Mouse (Mus musculus) forebrain, embryonic 11.5 days (tissue): ENCODE results near the gene Folr2. TPM values are rescaled to one million over a fixed set of nuclear protein-coding genes. Genes with fewer than 3 reads are reported as not detected.

Experiments
- ATAC-seq: fragments of 200-750 bp; cut with Nextera tagmentation; replicated peaks from 2 replicates; pipeline ENCODE4 v1.8.0; 2017; ENCODE audit warnings: moderate TSS enrichment; ENCODE audit not compliant: low FRiP score
- DNase-seq: peaks from one replicate; pipeline ENCODE4 v3.0.0-alpha.2; 2017; ENCODE audit warnings: low spot score
- H3K27ac ChIP-seq: fragments of 300-500 bp; sonication (generic); 2 replicates; pipeline ENCODE4 v1.5.1; 2014; ENCODE audit warnings: low read depth, low read length
- H3K27me3 ChIP-seq: fragments of 300-500 bp; sonication (generic); 2 replicates; pipeline ENCODE4 v1.6.1; 2014; ENCODE audit warnings: mild to moderate bottlenecking, low read length, mixed read lengths; ENCODE audit not compliant: control insufficient read depth, insufficient read depth
- H3K36me3 ChIP-seq: fragments of 300-500 bp; sonication (generic); 2 replicates; pipeline ENCODE4 v1.6.1; 2014; ENCODE audit warnings: mild to moderate bottlenecking, low read length, moderate library complexity, mixed read lengths; ENCODE audit not compliant: control insufficient read depth, insufficient read depth
- H3K4me1 ChIP-seq: fragments of 300-500 bp; sonication (generic); replicated peaks from 2 replicates; pipeline ENCODE4 v1.6.1; 2014; ENCODE audit warnings: low read length, mixed read lengths; ENCODE audit not compliant: control insufficient read depth, insufficient read depth
- H3K4me2 ChIP-seq: fragments of 300-500 bp; sonication (generic); 2 replicates; pipeline ENCODE4 v1.6.1; 2014; ENCODE audit warnings: low read depth, mild to moderate bottlenecking, low read length, moderate library complexity, mixed read lengths; ENCODE audit not compliant: severe bottlenecking
- H3K4me3 ChIP-seq: fragments of 300-500 bp; sonication (generic); 2 replicates; pipeline ENCODE4 v1.5.1; 2014; ENCODE audit warnings: low read depth, low read length
- H3K9ac ChIP-seq: fragments of 300-500 bp; sonication (generic); 2 replicates; pipeline ENCODE4 v1.6.1; 2014; ENCODE audit warnings: low read length
- H3K9me3 ChIP-seq: fragments of 300-500 bp; sonication (generic); 2 replicates; pipeline ENCODE4 v1.6.1; 2016; ENCODE audit warnings: low read length, mixed read lengths; ENCODE audit not compliant: control insufficient read depth
- WGBS: fragments of 180-500 bp; shearing (Covaris S2); extraction: QIAGEN DNeasy Blood & Tissue Kit; methylation state at CpG from one replicate; pipeline ENCODE4 v1.1.7; 2014; 5-methylcytosine and 5-hydroxymethylcytosine counted together
- polyA plus RNA-seq: library from polyadenylated mRNA; unstranded; fragments of >200 nt; fragmentation: Nextera tagmentation; extraction: Ambion mirVana; gene quantifications from 2 replicates; pipeline ENCODE4 v1.2.1, GENCODE M21; 2014

Gene Folr2
- 0.94 and 1.1 TPM in 2 replicates for polyA plus RNA-seq

- Histone ChIP-seq H3K27me3 (no peaks in the 10 kb centered on the region), H3K4me1 (no peaks in the 10 kb centered on the region), H3K36me3 (no peaks in the 10 kb centered on the region), H3K4me2 (no peak within 1 kb of the TSS), H3K27ac (no peak within 1 kb of the TSS), H3K9ac (no peak within 1 kb of the TSS), H3K4me3 (no peak within 1 kb of the TSS), H3K9me3 (no peaks in the 10 kb centered on the region)
- 93% methylated on average over 4 of the region's 4 CpGs for WGBS
- ATAC-seq (no peak), DNase-seq (no peak)
These were observed at the start of gene Folr2 for GRCm38 (mm10) chr7:101857094-101857493. Folr2 (minus strand) TSS chr7:101857194.

GRCm38 (mm10) chr7:101906696-101907095, 49.7 kb upstream of the Folr2 start:
- DNase-seq (no peak), ATAC-seq (no peak)
- Histone ChIP-seq H3K4me2 (peak overlapping the region; percentile 46), H3K27ac (no peak overlapping the region), H3K27me3 (no peaks in the 10 kb centered on the region), H3K4me1 (peaks cover 8% of the 10 kb centered on the region), H3K4me3 (peak overlapping the region; percentile 82), H3K36me3 (no peaks in the 10 kb centered on the region; the same call in 1 of the 2 replicates), H3K9ac (peak overlapping the region; percentile 88), H3K9me3 (no peaks in the 10 kb centered on the region; the same call in 1 of the 2 replicates)
- WGBS, result 80% methylated on average over 8 of the region's 8 CpGs

- H3K4me3 ChIP-seq, result peak within 1 kb of the TSS; percentile 82
- WGBS, result 23% methylated on average over 11 of the region's 11 CpGs
These were observed 49.3 kb upstream of the Folr2 start, which contains the start of gene Tomt for GRCm38 (mm10) chr7:101906287-101906681. Tomt (minus strand) TSS chr7:101906359.

GRCm38 (mm10) chr7:101905561-101906286, 48.7 kb upstream of the Folr2 start, which contains the start of gene Lamtor1:
Lamtor1 (plus strand) TSS chr7:101905904.
- Histone ChIP-seq H3K4me1 (peaks cover 8% of the 10 kb centered on the region), H3K27ac (peak within 1 kb of the TSS; percentile 86), H3K36me3 (no peaks in the 10 kb centered on the region; the same call in 1 of the 2 replicates), H3K4me2 (peak within 1 kb of the TSS; percentile 73), H3K27me3 (no peaks in the 10 kb centered on the region), H3K9ac (peak within 1 kb of the TSS; percentile 88), H3K4me3 (peak within 1 kb of the TSS; percentile 82), H3K9me3 (no peaks in the 10 kb centered on the region; the same call in 1 of the 2 replicates)
- ATAC-seq (peak; percentile 99), DNase-seq (peak; percentile 100)
- WGBS, result 1% methylated on average over 60 of the region's 61 CpGs

More at GRCm38 (mm10) chr7:101906287-101906681, 49.3 kb upstream of the Folr2 start, which contains the start of gene Tomt:
- Histone ChIP-seq H3K36me3 (no peaks in the 10 kb centered on the region; the same call in 1 of the 2 replicates), H3K9me3 (no peaks in the 10 kb centered on the region; the same call in 1 of the 2 replicates), H3K4me2 (peak within 1 kb of the TSS; percentile 73), H3K4me1 (peaks cover 8% of the 10 kb centered on the region), H3K9ac (peak within 1 kb of the TSS; percentile 88), H3K27ac (peak within 1 kb of the TSS; percentile 86), H3K27me3 (no peaks in the 10 kb centered on the region)
- no peak for DNase-seq
- ATAC-seq, result no peak

GRCm38 (mm10) chr7:101902846-101903245, 45.9 kb upstream of the Folr2 start:
- DNase-seq (no peak), ATAC-seq (no peak)
- H3K4me1 ChIP-seq, result peaks cover 8% of the 10 kb centered on the region
- H3K27me3 ChIP-seq, result no peaks in the 10 kb centered on the region
- H3K9ac ChIP-seq, result no peak overlapping the region
- H3K36me3 ChIP-seq, result no peaks in the 10 kb centered on the region; the same call in 1 of the 2 replicates
- no peaks in the 10 kb centered on the region; the same call in 1 of the 2 replicates for H3K9me3 ChIP-seq
- H3K4me3 ChIP-seq, result no peak overlapping the region
- H3K27ac ChIP-seq, result no peak overlapping the region
- no peak overlapping the region for H3K4me2 ChIP-seq

- H3K9me3 ChIP-seq, result no peaks in the 10 kb centered on the region; the same call in 1 of the 2 replicates
- ATAC-seq (no peak), DNase-seq (no peak)
- no peaks in the 10 kb centered on the region for H3K27me3 ChIP-seq
- H3K4me1 ChIP-seq, result peaks cover 7% of the 10 kb centered on the region
- H3K36me3 ChIP-seq, result no peaks in the 10 kb centered on the region; the same call in 1 of the 2 replicates
- no peak overlapping the region for H3K9ac ChIP-seq
- H3K4me3 ChIP-seq, result no peak overlapping the region
- 91% methylated on average over 10 of the region's 10 CpGs for WGBS
- H3K27ac ChIP-seq, result no peak overlapping the region
- no peak overlapping the region for H3K4me2 ChIP-seq
These were observed 45.0 kb upstream of the Folr2 start for GRCm38 (mm10) chr7:101901969-101902368.

GRCm38 (mm10) chr7:101900331-101901097, 43.5 kb upstream of the Folr2 start:
- no peaks in the 10 kb centered on the region; the same call in 1 of the 2 replicates for H3K36me3 ChIP-seq
- H3K9ac ChIP-seq, result no peak overlapping the region
- H3K9me3 ChIP-seq, result no peaks in the 10 kb centered on the region; the same call in 1 of the 2 replicates
- no peak overlapping the region for H3K4me2 ChIP-seq
- no peak for DNase-seq
- no peaks in the 10 kb centered on the region for H3K27me3 ChIP-seq
- H3K4me1 ChIP-seq, result no peaks in the 10 kb centered on the region; the same call in 1 of the 2 replicates
- no peak overlapping the region for H3K4me3 ChIP-seq
- ATAC-seq, result no peak
- 93% methylated on average over 16 of the region's 16 CpGs for WGBS
- no peak overlapping the region for H3K27ac ChIP-seq
